Mouse (Mus musculus): Measurements from ENCODE around the gene Atp2c2.

DNA sequence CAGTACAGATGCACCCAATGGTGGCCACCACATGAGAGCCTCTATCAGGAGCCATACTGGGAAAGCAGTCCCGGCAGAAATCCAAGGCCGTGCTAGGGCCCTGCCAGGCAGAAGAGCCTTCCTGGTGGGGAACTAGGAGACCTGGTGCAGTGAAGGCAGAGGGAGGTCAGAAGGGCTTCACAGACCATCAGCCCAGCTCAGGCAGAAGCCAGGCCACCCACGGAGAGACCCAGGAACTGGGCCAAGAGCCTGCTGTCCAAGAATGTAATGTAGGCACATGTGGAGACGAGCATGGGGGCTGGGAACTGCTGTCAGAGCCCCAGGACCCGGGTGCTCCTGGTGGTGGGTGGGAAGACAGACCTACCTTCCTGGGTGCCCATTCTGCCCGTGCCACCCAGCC is 34.5 kb upstream of the Atp2c2 start:
- TF ChIP-seq GATA1 (IDR thresholded peaks at IDR 0.05; ENCODE audit: borderline replicate concordance, low read length), result no peak
- TF ChIP-seq FLI1 (IDR thresholded peaks at IDR 0.05; ENCODE audit: low read length), result no peak

All from megakaryocyte, embryonic 14.5 days (primary cell).